In the genomic region with DNA sequence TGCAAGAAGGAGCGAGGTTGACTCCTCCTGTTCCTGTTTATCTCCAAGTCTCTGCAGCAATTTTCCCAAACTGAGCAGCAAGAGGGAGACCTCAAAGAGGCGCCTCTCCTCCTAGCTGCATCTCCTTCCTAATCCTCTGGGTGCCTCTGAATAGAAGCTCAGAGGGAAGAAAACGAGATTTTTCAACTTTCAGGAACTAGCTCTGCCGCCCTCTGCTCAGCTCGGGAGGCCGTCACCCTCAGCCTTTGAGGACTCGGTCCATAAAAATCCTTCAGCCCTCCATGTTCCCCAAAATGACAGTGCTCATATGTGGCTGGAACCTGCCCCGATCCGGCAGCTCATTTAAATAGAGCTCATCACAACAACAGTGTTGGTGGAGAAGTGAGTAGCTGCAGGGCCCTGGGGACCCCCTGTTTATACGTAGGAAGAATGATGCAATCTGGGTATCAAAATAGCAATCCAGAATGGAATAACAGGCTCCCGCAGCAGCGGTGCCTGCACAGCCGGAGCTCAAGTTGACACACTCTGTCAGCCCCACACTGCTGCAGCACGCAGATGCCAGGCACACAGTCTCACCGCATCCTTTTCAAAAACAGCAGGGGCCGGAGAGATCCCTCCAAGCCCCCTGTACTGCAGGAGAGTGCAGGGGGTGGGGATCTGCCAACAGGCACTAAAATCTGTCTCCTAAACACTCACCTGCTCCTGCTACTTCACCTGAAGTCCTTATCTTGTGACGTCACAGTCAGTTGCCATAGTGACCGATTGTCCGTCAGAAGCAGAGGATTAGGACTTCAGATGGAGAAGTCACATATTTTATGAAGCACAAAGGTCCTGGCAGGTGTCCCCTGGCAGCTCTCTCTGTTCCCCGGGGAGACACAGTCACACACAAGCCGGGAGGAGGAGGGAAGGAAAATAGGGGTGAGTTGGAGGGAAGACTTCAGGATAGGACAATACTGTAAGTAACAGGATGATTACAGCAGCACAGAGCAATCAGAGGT, we compare ENCODE assay signal across 8 mouse cellular contexts. TPM values are rescaled to one million over a fixed set of nuclear protein-coding genes. Genes with fewer than 3 reads are reported as not detected.
A peak's percentile ranks its signal among the peaks of the same experiment; 100 is the strongest.
DNase-seq lines count a peak whose midpoint lies in the region; ATAC-seq and TF ChIP-seq lines count a peak whose summit lies in the region.

No protein-coding gene starts in this region.

- H3K4me3 ChIP-seq in embryonic facial prominence, embryonic 11.5 days (ENCODE audit: low read depth, low read length) = 0 out of 2 replicates have a peak overlapping the region, but pooled peaks have one; percentile 3
- peak overlapping the region; percentile 13; the same call in 1 of the 2 replicates for H3K4me3 ChIP-seq in hindbrain, embryonic 11.5 days (ENCODE audit: low read depth, low read length)
- H3K4me3 ChIP-seq in limb, embryonic 14.5 days (replicated peaks; ENCODE audit: low read length) = no peak overlapping the region

- no peaks in the 10 kb centered on the region for H3K27me3 ChIP-seq in embryonic facial prominence, embryonic 11.5 days (ENCODE audit: control insufficient read depth, insufficient read depth, low read length)
- H3K27me3 ChIP-seq in hindbrain, embryonic 11.5 days (ENCODE audit: control insufficient read depth, insufficient read depth, low read length) = peaks cover 4% of the 10 kb centered on the region
- H3K27me3 ChIP-seq in limb, embryonic 14.5 days (ENCODE audit: control insufficient read depth, insufficient read depth, low read length) = 0 out of 2 replicates have a peak, but pooled peaks cover 4% of the 10 kb centered on the region

- 0 out of 2 replicates have a peak, but pooled peaks have one; percentile 64 for ATAC-seq in embryonic facial prominence, embryonic 11.5 days (replicated peaks; ENCODE audit: insufficient number of reproducible peaks, low FRiP score, low TSS enrichment, low read depth)
- ATAC-seq in hindbrain, embryonic 11.5 days (ENCODE audit: low FRiP score) = no peak
- ATAC-seq in limb, embryonic 14.5 days (ENCODE audit: low FRiP score, low read depth) = peak; percentile 50; the same call in 1 of the 2 replicates

- 9% methylated on average over 21 of the region's 21 CpGs for WGBS in embryonic facial prominence, embryonic 11.5 days
- WGBS in hindbrain, embryonic 11.5 days = 16% methylated on average over 21 of the region's 21 CpGs
- WGBS in limb, embryonic 14.5 days = 9% methylated on average over 20 of the region's 21 CpGs

- peak; percentile 15 for DNase-seq in lung, postnatal 36 days
- no peak for DNase-seq in lung, postnatal 4 days
- peak; percentile 12 for DNase-seq in embryonic facial prominence, embryonic 11.5 days (ENCODE audit: low spot score)
- peak; percentile 28 for DNase-seq in hindbrain, embryonic 11.5 days (ENCODE audit: low spot score)
- DNase-seq in limb, embryonic 14.5 days (ENCODE audit: low spot score) = no peak
- DNase-seq in right cerebral cortex, postnatal 4 days = peak; percentile 24
- DNase-seq in thymus, postnatal 10 days (ENCODE audit: low spot score in 2 of 2) = no peak
- no peak for DNase-seq in ovary, adult 18-20 months (ENCODE audit: low spot score)

- no peaks in the 10 kb centered on the region for H3K36me3 ChIP-seq in embryonic facial prominence, embryonic 11.5 days (replicated peaks; ENCODE audit: control insufficient read depth, insufficient read depth, low read depth, low read length)
- no peaks in the 10 kb centered on the region for H3K36me3 ChIP-seq in hindbrain, embryonic 11.5 days (ENCODE audit: control insufficient read depth, insufficient read depth, low read length)
- no peaks in the 10 kb centered on the region for H3K36me3 ChIP-seq in limb, embryonic 14.5 days (ENCODE audit: control insufficient read depth, insufficient read depth, low read length)

- no peaks in the 10 kb centered on the region for H3K4me1 ChIP-seq in embryonic facial prominence, embryonic 11.5 days (ENCODE audit: control insufficient read depth, insufficient read depth, low read length)
- H3K4me1 ChIP-seq in hindbrain, embryonic 11.5 days (replicated peaks; ENCODE audit: control insufficient read depth, insufficient read depth, low read length) = no peaks in the 10 kb centered on the region; the same call in 1 of the 2 replicates
- no peaks in the 10 kb centered on the region for H3K4me1 ChIP-seq in limb, embryonic 14.5 days (ENCODE audit: control insufficient read depth, insufficient read depth, low read length)

- H3K4me2 ChIP-seq in embryonic facial prominence, embryonic 11.5 days (ENCODE audit: low read depth, low read length) = peak overlapping the region; percentile 14
- H3K4me2 ChIP-seq in hindbrain, embryonic 11.5 days (replicated peaks; ENCODE audit: low read depth, low read length) = peak overlapping the region; percentile 31
- peak overlapping the region; percentile 34 for H3K4me2 ChIP-seq in limb, embryonic 14.5 days (replicated peaks; ENCODE audit: low read depth, low read length, severe bottlenecking)

- no peak for TF ChIP-seq POLR2A in limb, embryonic 14.5 days (IDR thresholded peaks at IDR 0.05; ENCODE audit: borderline replicate concordance, extremely low read depth, insufficient read depth, insufficient read length)

- no peaks in the 10 kb centered on the region for H3K9me3 ChIP-seq in embryonic facial prominence, embryonic 11.5 days (replicated peaks; ENCODE audit: control insufficient read depth, low read length)
- no peaks in the 10 kb centered on the region for H3K9me3 ChIP-seq in hindbrain, embryonic 11.5 days (ENCODE audit: control insufficient read depth, low read length)
- H3K9me3 ChIP-seq in limb, embryonic 14.5 days (ENCODE audit: control insufficient read depth, low read length) = no peaks in the 10 kb centered on the region

- no peak overlapping the region for H3K9ac ChIP-seq in embryonic facial prominence, embryonic 11.5 days (replicated peaks; ENCODE audit: low read length)
- H3K9ac ChIP-seq in hindbrain, embryonic 11.5 days (ENCODE audit: low read depth, low read length) = no peak overlapping the region
- H3K9ac ChIP-seq in limb, embryonic 14.5 days (ENCODE audit: low read depth, low read length, severe bottlenecking) = peak overlapping the region; percentile 16; the same call in 1 of the 2 replicates

- H3K27ac ChIP-seq in embryonic facial prominence, embryonic 11.5 days (replicated peaks; ENCODE audit: low read depth, low read length) = no peak overlapping the region
- H3K27ac ChIP-seq in hindbrain, embryonic 11.5 days (ENCODE audit: low read depth, low read length) = no peak overlapping the region
- H3K27ac ChIP-seq in limb, embryonic 14.5 days (replicated peaks; ENCODE audit: low read depth, low read length) = no peak overlapping the region

RNA-seq across cellular contexts. Expression of gene Trim66, which starts 14.3 kb away (rescaled TPM):
- polyA plus RNA-seq in embryonic facial prominence, embryonic 11.5 days (2014; fragmentation: Nextera tagmentation; extraction: Ambion mirVana) = 0.43 and 0.64 TPM in 2 replicates
- polyA plus RNA-seq in hindbrain, embryonic 11.5 days (2014; fragmentation: Nextera tagmentation; extraction: Ambion mirVana) = 0.08 and 0.14 TPM in 2 replicates
- 0.11 and 0.13 TPM in 2 replicates for polyA plus RNA-seq in limb, embryonic 14.5 days (2012; rRNA removed)
- polyA plus RNA-seq in limb, embryonic 14.5 days (2014; fragmentation: Nextera tagmentation; extraction: Ambion mirVana) = 0.04 TPM in 2 replicates

RNA-seq across cellular contexts. Expression of gene Rpl27a, which starts 25.3 kb away (rescaled TPM):
- 134 and 137 TPM in 2 replicates for polyA plus RNA-seq in embryonic facial prominence, embryonic 11.5 days (2014; fragmentation: Nextera tagmentation; extraction: Ambion mirVana)
- polyA plus RNA-seq in hindbrain, embryonic 11.5 days (2014; fragmentation: Nextera tagmentation; extraction: Ambion mirVana) = 110 and 124 TPM in 2 replicates
- 705 and 923 TPM in 2 replicates for polyA plus RNA-seq in limb, embryonic 14.5 days (2012; rRNA removed)
- polyA plus RNA-seq in limb, embryonic 14.5 days (2014; fragmentation: Nextera tagmentation; extraction: Ambion mirVana) = 161 and 165 TPM in 2 replicates

RNA-seq across cellular contexts. Expression of gene Stk33, which starts 54.7 kb away (rescaled TPM):
- polyA plus RNA-seq in embryonic facial prominence, embryonic 11.5 days (2014; fragmentation: Nextera tagmentation; extraction: Ambion mirVana) = 3.5 and 3.8 TPM in 2 replicates
- polyA plus RNA-seq in hindbrain, embryonic 11.5 days (2014; fragmentation: Nextera tagmentation; extraction: Ambion mirVana) = 12.4 and 14.7 TPM in 2 replicates
- 1.3 and 1.7 TPM in 2 replicates for polyA plus RNA-seq in limb, embryonic 14.5 days (2012; rRNA removed)
- 1.2 and 1.7 TPM in 2 replicates for polyA plus RNA-seq in limb, embryonic 14.5 days (2014; fragmentation: Nextera tagmentation; extraction: Ambion mirVana)

Comparison
In these comparisons a context has a peak if more than half of its experiments do, and no peak if none do; other contexts are left out.
1. DNase-seq: peak in lung, postnatal 36 days (single experiment), embryonic facial prominence, embryonic 11.5 days (single experiment), hindbrain, embryonic 11.5 days (single experiment) and right cerebral cortex, postnatal 4 days (single experiment); none in lung, postnatal 4 days (0 of 2), limb, embryonic 14.5 days (single experiment), thymus, postnatal 10 days (0 of 2) and ovary, adult 18-20 months (single experiment).
2. Peak in every context shown above with its lines, with median percentiles within 50 percentile points of each other: H3K4me2 ChIP-seq.